Mouse (Mus musculus) ES-E14 (cell line): ENCODE results near the gene Zfyve28.

ENCODE experiments used
- HCFC1 ChIP-seq: IDR thresholded peaks from 2 replicates; pipeline ENCODE4 v1.6.1; 2012; ENCODE audit warnings: low read length, inconsistent platforms, borderline replicate concordance; ENCODE audit not compliant: insufficient read depth
- ZNF384 ChIP-seq: IDR thresholded peaks from 2 replicates; pipeline ENCODE4 v1.6.1; 2012; ENCODE audit warnings: low read depth, low read length, inconsistent platforms

DNA sequence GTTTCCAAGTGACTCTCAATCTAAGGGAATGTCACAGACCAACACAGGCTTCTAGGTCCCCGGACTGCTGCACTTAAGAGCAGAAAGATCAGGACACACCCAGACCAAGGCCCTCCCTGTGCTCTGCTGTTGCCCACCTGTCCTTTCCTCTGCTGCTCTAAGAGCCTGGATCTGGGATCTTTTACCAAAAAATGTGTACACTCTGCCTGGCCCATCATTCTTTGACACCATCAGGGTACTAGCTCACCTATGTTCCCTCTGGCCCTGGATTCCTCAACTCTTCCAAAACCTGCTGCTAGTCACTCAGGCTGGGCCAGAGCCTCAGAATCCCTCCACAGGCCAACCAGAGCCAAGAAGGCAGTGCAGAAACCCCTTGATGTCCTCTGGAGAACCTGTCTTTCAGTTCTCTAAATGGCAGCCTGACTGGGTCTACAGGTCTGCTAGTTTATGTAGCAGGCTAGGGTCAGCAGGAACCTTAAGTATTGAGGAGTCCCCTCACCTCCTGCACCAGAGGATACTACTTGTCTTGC is 103.1 kb downstream of the Zfyve28 start:
- TF ChIP-seq HCFC1 (no peak), ZNF384 (no peak)
